Mouse (Mus musculus): Measurements from ENCODE around the gene Klk11. TPM values are rescaled to one million over a fixed set of nuclear protein-coding genes. Genes with fewer than 3 reads are reported as not detected.

Gene Klk11
- total RNA-seq, 2 experiments from 2014 or later = not detected

DNA sequence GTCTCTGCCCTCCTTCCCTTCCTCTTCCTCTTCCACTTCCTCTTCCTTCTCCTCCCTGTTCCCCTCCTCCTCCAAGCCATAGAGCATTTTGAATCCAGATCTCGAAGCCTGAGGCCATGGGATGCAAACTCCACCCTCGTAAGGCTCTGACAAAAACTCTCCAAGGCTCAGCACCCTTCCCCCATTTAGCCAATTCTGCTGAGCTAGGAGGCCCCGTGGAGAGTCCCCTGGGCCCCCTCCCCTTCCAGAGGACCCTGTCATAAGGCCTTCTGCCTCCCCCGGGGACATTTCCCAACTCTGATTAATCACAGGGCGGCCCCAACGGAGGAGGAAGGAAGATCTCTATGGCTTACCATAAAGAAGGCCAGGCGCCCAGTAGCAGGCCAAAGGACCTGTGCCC, 17.2 kb downstream of the Klk11 start, which contains the start of gene Klk9:
TSS of gene Klk9 (plus strand) at position 301 of the 400 bp plus-strand sequence.
- no peak for DNase-seq (ENCODE audit: low spot score in 2 of 2)

DNA sequence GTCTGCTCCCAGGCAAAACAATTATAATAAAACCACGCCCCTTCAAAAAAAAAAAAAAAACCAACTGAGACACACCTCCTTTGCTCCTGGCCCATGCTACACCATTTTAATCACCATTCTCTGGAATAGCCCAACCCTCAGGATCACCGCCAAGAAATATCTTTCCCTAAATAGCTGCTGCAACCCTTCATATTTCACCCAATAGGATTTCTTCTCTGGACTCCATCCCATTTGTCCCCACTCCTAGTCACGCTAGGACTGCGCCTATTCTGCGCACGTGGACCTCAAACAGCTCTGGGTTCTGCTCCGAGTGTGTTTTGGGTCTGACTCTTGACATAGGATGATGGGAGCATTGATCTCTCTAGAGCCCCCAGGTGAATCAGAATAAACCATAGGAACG, 22.0 kb downstream of the Klk11 start:
- no peak for DNase-seq (ENCODE audit: low spot score in 2 of 2)

DNA sequence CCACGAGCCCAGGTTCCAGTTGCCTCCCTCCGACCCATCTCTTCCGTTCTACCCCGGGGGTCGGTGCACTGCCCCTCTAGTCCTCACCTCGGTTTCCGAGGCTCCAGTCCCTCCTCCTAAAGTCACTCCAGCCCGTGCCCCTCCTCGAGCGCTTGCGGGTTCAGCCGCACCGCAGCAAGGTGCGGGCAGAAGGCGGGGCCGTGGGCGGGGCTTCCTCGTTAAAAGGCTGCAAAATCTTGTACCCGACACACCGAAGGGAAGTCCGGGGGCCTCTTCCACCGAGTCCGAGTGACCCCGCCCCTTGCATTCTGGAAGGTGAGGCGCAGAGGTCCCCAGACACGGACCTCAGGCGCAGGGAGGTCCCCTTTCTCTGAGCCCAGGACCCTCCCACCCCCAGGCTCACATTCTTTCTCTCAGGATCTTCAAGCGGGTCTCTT, 22.9 kb downstream of the Klk11 start, which contains the start of gene Klk8:
TSS of gene Klk8 (plus strand) at position 245 of the 437 bp plus-strand sequence.
- DNase-seq (ENCODE audit: low spot score in 2 of 2) = no peak

- no peak for DNase-seq (ENCODE audit: low spot score in 2 of 2)
These were observed 23.5 kb downstream of the Klk11 start for GRCm38 (mm10) chr7:43797844-43798462.

GRCm38 (mm10) chr7:43799876-43800275, 25.5 kb downstream of the Klk11 start:
- DNase-seq (ENCODE audit: low spot score in 2 of 2) = no peak

DNA sequence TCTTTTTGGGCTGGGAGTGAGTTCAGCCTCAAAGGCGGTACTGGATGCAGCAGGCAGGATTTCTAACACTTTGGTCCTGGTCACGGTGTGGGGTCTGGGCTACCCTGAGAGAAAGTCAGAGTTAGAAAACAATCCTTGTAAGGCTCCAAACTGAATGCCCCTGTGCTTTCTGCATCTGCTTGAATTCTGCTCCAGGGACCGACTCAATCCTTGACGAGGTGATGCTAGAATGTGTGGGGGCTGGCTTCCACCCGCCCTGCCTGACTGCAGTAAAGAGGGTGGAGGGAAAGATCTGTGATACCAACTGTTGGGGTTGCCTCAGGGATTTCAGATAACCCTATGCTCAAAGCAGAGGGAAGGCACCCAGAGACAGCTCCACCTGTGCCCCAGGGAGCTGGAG, 36.6 kb downstream of the Klk11 start, which contains the start of gene Klk7:
TSS of gene Klk7 (plus strand) at position 301 of the 400 bp plus-strand sequence.
- no peak for DNase-seq (ENCODE audit: low spot score in 2 of 2)

DNA sequence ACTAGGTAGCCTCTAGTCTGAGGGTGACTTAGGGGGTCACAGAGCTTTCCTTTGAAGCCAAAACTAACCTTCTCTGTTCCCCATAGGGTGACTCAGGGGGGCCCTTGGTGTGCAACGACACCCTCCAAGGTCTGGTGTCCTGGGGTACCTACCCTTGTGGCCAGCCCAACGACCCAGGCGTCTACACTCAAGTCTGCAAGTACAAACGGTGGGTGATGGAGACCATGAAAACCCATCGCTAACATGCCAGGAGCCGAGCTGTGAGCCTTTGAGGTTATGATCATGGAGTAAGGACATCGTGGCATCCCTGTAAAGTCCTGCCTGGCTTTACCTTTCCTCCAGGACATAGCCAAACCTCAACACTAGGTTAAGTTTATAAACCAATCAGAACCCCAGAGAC, 40.8 kb downstream of the Klk11 start:
- no peak for DNase-seq (ENCODE audit: low spot score in 2 of 2)

DNA sequence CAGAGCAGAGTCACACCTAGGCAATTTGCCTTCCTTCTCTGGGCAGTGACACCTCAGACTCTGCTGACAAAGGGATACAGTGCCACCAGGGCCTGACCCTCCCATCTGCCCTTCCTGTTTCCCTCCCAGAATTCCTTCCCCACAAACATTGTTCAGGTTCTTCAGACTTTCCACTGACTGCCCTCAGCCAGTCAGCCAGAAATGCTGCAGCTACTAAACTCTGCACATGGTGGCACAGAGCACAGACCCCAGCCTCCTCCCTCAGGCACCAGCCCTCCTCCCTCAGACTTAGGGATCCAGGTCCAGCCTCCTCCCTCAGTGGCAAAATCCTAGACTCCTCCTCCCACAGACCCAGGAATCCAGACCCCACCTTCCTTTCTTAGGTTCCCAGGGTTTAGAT, 42.3 kb downstream of the Klk11 start:
- DNase-seq (ENCODE audit: low spot score in 2 of 2) = no peak

DNA sequence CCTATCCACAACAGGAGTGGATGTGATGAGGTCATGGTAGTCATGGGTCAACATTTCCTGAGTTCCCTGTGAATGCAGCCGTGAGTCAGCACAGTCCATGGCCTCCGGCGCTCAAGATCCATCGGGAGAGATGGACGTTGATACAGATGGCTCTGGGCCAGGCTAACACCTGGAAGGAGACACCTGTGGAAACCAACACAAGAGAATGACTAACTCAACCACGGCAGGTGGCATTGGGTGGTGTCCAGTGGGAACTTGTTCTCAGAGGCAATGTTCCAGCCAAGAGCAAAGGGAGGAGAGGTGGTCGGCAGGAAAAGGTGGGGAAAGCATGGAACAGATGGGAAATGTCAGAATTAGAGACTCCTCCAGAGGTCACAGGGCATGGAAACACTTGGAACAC, 47.2 kb downstream of the Klk11 start:
- no peak for DNase-seq (ENCODE audit: low spot score in 2 of 2)

- DNase-seq (ENCODE audit: low spot score in 2 of 2) = no peak
These were observed 49.8 kb downstream of the Klk11 start, which contains the start of gene Klk6 for GRCm38 (mm10) chr7:43824199-43824598. Klk6 (plus strand) TSS chr7:43824499.

DNA sequence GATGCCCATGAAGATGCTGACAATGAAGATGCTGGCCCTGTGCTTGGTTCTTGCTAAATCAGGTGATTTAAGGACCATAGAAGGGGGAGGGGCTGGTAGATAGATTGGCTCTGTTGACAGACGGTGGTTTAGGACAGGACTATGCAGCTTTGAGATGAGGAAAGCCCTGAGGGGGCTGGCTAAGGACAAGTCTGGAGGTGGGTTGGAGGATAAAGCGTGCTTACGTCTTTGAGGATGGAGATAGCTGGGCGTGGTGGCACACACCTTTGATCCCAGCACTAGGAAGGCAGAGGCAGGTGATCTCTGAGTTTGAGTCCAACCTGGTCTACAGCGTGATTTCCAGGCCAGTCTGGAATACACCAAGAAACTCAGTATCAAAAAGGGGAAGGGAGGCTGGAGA, 51.7 kb downstream of the Klk11 start:
- no peak for DNase-seq (ENCODE audit: low spot score in 2 of 2)

DNA sequence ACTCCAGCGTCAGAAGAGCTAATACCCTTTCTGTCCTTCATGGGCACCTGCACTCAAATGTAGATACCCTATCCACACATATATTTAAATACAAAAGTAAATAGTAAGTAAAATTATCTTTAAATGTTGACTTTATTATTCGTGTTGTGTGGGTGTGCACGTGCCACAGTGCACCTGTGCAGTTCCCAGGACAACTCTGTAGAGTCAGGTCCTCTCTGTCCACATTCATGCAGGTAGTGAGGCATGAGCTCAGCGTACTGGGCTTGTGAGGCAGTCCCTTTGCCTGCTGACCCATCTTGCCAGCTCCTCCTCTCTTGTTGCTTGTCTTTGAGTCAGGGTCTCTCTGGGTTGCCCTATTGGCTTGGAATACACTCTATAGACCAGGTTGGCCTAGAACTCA, 53.3 kb downstream of the Klk11 start:
- no peak for DNase-seq (ENCODE audit: low spot score in 2 of 2)

Other genes starting within 250 kb of the Klk11 start
- gene Cd33, start 230.2 kb upstream of the Klk11 start, total RNA-seq (2021) = 1 to 10 TPM; 4.4 to 5.5 TPM
- gene Zfp658, start 212.3 kb upstream of the Klk11 start, total RNA-seq (2021) = 1 to 10 TPM; 2.2 to 2.3 TPM
- gene Zfp719, start 195.0 kb upstream of the Klk11 start, total RNA-seq (2021) = 10 to 100 TPM in 1 of 2 experiments, 1 to 10 TPM in 1; 7.8 to 11.8 TPM
- not detected for gene Zfp819, start 167.4 kb upstream of the Klk11 start, total RNA-seq (2021)
- gene Ceacam18, start 139.9 kb upstream of the Klk11 start, total RNA-seq (2021) = not detected
- 1 to 10 TPM in 1 of 2 experiments, under 1 TPM in 1; 0.91 to 1.1 TPM for gene Siglece, start 114.4 kb upstream of the Klk11 start, total RNA-seq (2021)
- 1 to 10 TPM; 4.9 to 5.4 TPM for gene Ctu1, start 102.6 kb upstream of the Klk11 start, total RNA-seq (2021)
- not detected for gene Klk14, start 84.2 kb upstream of the Klk11 start, total RNA-seq (2021)
- not detected for gene Klk13, start 62.0 kb upstream of the Klk11 start, total RNA-seq (2021)
- gene Klk12, start 5.7 kb upstream of the Klk11 start, total RNA-seq (2021) = not detected
- gene Klk10, start 6.4 kb downstream of the Klk11 start, total RNA-seq (2021) = under 1 TPM in 1 of 2 experiments, not detected in 1; 0.18 TPM
- not detected for gene Klk9, start 17.3 kb downstream of the Klk11 start, total RNA-seq (2021)
- 1 to 10 TPM; 2.5 to 3.5 TPM for gene Klk8, start 23.0 kb downstream of the Klk11 start, total RNA-seq (2021)
- not detected for gene Klk7, start 36.7 kb downstream of the Klk11 start, total RNA-seq (2021)
- gene Klk6, start 49.9 kb downstream of the Klk11 start, total RNA-seq (2021) = not detected
- gene Klk5, start 67.4 kb downstream of the Klk11 start, total RNA-seq (2021) = not detected
- under 1 TPM in 1 of 2 experiments, not detected in 1; 0.21 TPM for gene Klk4, start 106.6 kb downstream of the Klk11 start, total RNA-seq (2021)
- not detected for gene Klk15, start 159.1 kb downstream of the Klk11 start, total RNA-seq (2021)
- gene Klk1b8, start 176.1 kb downstream of the Klk11 start, total RNA-seq (2021) = not detected
- not detected for gene Klk1b1, start 192.1 kb downstream of the Klk11 start, total RNA-seq (2021)
- gene Klk1b9, start 201.5 kb downstream of the Klk11 start, total RNA-seq (2021) = not detected
- gene Klk1b11, start 221.3 kb downstream of the Klk11 start, total RNA-seq (2021) = not detected
- under 1 TPM; 0.39 to 0.62 TPM for gene Klk1b26, start 237.6 kb downstream of the Klk11 start, total RNA-seq (2021)